Mouse (Mus musculus): ENCODE measurements around the gene Rhpn2.

GRCm38 (mm10) chr7:35428146-35428545 lies 94.2 kb downstream of the Rhpn2 start:
- TF ChIP-seq CTCF (IDR thresholded peaks at IDR 0.05; ENCODE audit: low read depth, low read length), result no peak
- no peak for TF ChIP-seq POLR2A (IDR thresholded peaks at IDR 0.05; ENCODE audit: borderline replicate concordance, low read depth, low read length)

Measured in bone marrow macrophage, adult 2 months (primary cell).